Mouse (Mus musculus) common myeloid progenitor, adult 5-6 weeks (primary cell): ENCODE results near the gene 1110032A03Rik. TPM values are rescaled to one million over a fixed set of nuclear protein-coding genes. Genes with fewer than 3 reads are reported as not detected.

ENCODE experiments used
- ATAC-seq: replicated peaks from 2 replicates; pipeline ENCODE4 v1.8.0; 2016; ENCODE audit warnings: low read depth, mild to moderate bottlenecking, moderate TSS enrichment, inconsistent platforms; ENCODE audit not compliant: poor library complexity, severe bottlenecking
- total RNA-seq: library from RNA; stranded (forward); fragments of 200-1000, 187-1606 nt; gene quantifications from 2 replicates; pipeline ENCODE4 v1.2.3, GENCODE M21; 2017

Gene 1110032A03Rik
- total RNA-seq, 1 experiment from 2014 or later: 13.8 TPM

DNA sequence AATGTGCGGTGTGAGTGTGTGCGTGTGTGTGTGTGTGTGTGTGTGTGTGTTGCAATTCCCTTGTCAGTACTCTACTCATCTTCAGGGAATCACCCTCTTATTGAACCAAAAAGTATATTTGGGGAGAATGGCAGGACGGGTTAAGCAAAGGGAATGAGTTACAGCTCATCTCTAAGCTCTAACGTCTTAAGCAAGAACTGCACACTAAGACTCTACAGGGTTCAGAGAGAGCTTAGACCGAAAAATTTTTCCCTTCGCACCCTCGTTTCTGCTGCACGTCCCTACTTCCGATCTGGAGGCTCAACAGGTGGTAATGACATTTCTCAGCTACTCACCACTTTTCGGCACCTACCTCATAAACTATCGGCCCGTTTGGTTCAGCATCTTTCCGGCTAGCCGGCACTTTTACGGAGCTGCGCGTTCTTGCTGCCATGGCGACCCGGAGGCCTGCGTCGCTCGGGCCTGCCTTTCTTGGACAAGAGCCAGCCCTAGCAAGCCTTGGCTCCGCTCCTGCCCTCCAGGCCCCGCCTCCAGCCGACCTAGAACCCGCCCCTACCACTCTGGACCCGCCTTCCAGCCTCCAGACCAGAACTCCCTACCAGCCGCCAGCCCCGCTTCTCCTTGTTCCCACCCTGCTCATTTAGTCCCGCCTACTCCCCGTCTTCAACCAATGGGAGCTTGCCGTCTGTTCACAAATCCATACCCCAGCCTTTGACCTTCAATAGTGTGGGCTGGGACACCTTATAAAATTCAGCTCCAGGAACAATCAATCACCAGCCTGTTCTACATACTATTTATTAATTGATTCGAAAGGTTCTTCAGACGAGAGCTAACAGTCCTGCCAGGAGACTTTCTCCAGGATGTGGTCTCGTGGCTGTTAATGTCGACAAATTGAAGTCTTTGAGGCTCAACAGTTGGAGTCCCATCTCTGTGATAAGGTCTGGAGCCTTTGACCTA, 36.1 kb downstream of the 1110032A03Rik start, which contains the start of gene Dixdc1:
Gene Dixdc1 (minus strand): TSS at position 604 of the 957 bp plus-strand sequence.
- ATAC-seq: peak; percentile 98

- ATAC-seq: 0 out of 2 replicates have a peak, but pooled peaks have one; percentile 45
These were observed 40.3 kb downstream of the 1110032A03Rik start for GRCm38 (mm10) chr9:50734989-50735388.

DNA sequence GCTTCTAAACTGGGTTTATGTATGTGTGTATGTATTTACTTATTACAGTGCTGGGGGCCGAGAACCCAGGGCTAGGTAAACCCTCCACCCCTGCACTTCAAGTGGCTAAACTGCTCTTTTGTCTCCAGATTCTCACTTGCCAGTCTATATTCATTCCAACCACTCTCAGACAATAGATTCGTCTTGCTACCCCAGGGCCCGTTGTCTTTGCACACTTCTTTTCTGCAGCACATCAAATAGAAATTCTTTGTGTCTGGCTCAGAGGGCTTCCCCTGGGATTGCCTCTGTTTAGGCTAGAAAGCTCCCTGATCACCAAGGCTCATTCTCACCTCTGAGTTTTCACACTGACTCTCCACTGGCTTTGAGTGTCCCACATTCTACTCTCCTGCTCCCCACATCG, 42.8 kb downstream of the 1110032A03Rik start:
- no peak for ATAC-seq

DNA sequence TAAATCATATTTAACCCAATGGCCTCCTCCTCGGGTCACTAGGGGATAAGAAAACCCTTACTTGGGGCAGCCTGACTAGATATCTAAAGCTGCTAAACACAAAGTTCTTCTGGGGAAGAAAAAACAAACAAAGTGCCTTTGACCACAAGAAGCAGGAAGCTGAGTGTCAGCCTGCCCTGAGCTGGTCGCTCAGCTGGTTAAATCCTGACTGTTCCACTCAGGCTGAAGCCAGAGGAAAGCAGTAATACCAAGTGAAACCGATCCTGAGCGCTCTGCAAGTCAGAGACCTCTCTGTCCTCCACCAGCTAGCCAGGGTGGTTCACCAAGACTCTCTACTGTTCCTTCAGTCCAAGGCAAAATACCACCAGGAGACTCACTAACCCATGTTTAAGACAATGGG, 45.7 kb downstream of the 1110032A03Rik start:
- ATAC-seq: no peak; the same call in 1 of the 2 replicates

DNA sequence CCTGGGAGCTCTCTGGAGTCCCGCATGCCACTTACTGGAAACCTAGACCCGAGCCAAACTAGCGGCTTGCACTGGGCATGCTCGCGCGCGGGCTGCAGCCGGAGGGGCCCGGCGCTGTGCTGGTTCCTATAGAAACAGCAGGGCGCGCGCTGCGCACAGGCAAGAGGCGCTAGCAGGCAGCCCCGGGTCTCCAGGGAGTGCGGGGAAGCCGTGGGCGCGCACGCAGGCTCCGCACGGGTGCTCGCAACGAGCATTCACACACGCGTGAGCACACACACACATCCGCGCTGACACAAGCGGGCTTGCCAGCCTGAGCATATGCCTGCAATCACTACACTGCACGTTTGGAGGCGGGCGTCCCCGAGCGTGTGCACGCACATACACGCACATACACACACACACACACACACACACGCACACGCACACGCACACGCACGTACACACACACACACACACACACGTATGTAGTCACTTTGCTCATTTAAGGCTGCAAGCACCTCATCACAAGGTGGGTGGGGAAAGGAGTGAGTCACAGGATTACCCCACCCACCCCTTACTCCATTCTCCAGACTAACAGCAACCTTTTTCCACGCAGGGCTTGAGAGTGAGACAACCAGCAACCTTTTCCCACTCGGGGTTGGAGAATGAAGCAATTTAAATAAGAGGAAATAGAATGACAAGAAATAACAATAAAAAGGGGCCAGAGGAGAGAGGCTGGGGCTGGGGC, 47.2 kb downstream of the 1110032A03Rik start:
- ATAC-seq: peak; percentile 71

DNA sequence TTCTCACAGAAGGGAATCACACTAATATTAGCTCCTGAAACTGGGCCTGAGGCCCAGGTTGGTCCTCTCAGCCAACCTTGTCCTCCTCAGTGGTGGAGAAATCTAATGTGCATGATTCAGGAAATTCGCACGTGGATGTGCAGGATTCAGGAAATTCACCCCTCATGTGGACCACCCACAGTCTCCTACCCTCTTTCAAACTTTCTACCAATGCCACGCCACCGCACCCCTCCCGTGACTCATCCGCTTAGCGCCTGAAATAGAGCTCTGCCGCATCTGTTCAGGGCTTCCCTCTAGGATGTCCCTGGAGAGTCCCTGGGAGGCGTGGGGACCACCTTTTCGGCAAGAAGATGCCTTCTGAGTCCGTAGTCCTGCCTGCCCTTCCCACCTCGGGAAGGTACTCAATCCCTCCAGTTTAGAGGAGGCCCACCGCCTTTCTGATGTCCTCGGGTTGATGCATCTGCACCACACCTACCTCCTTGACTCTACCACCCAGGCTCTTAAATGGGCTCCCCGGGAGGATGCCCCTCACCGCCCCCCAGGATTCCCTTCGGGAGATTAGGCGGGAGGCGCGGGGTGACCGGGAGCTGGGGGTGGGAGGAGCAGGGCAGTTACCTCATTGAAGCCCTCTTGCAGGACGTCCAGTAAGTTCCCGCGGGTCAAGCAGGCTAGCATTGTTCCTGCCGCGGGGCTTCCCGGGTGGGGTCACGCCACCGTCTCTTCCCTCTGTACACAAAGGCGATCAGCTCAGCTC, 48.0 kb downstream of the 1110032A03Rik start:
- no peak for ATAC-seq

DNA sequence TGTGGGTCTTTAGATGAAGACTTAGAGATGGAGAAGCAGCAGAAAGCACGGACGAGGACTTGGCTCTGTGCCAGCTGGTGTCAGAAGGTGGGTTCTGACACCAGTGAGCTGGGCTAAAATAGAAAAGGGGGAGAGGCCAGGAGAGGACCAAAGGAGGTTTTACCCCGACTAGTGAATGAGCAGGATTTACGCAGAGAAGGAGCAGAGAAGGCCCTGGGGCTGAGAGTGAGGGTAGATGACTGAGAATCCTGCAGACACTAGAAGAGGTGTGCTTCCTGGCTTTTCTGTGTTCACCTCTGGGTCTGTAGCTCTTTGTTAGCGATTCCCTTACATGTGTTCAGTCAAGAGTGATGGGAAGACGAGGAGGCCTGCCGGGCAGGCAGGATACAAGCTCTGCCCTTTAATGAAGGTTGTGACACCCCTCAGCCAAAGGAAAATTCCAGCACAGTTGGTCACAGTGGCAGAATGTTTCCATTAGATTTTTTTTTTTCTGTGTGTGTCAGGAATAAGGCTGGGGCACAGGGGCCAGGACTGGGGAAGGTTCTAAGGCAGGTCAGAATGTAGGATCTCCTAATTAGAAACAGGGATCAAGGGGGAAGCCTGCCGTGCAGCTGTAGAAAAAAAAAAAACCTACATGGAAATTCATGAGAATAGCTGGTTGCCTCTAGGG, 49.3 kb downstream of the 1110032A03Rik start:
- no peak for ATAC-seq

DNA sequence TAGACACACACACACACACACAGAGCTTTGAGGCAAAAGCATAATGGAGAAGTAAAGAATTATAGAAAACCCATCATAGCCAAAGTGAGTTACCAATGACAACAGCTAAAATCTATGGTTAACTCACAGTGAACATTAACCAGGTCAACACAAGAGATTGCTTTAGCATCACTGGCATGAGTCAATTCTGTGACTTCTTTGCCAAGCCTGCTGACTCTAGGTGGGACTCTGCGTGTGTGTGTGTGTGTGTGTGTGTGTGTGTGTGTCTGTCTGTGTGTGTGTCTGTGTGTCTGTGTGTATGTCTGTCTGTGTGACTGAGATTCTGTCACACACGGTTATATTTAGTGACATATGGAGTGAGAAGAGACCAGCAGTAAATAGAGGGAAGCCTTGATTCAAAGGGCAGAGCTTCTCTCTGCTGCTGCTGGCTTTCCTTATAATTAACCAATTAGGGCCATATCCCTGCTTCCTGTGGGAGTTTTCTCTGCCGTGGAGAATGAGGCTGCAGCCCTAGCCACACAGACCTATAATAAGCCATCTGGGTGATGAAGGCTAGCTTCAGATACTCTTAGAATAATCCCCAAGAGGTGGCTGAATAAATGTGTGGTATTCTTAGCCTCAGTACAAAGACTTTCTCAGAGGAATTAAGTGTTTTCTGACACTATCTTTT, 50.5 kb downstream of the 1110032A03Rik start:
- no peak for ATAC-seq

- ATAC-seq: no peak
These were observed 51.2 kb downstream of the 1110032A03Rik start for GRCm38 (mm10) chr9:50724147-50724546.

- no peak for ATAC-seq
These were observed 51.9 kb downstream of the 1110032A03Rik start for GRCm38 (mm10) chr9:50723406-50723805.

GRCm38 (mm10) chr9:50722451-50722911, 52.8 kb downstream of the 1110032A03Rik start:
- no peak for ATAC-seq

DNA sequence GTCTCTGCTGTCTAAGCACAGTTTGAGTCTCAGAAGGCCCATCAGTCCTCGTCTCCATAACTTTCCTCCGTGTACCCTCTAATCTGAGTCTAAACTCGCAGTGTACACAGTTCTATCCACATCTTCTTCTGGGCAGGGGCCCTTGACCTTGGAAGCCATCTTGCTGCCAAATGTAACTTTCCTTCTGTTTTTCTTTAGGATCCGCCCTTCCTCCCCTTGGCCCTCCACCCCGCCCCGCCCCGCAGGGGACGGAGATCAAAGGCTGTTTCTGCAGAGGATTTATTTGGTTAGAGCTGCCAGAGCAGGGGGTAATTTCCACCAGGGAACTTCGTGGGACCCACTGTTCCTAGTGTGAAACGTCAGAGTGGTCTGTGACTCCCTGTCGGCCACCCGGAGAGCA, 54.3 kb downstream of the 1110032A03Rik start:
- no peak for ATAC-seq

DNA sequence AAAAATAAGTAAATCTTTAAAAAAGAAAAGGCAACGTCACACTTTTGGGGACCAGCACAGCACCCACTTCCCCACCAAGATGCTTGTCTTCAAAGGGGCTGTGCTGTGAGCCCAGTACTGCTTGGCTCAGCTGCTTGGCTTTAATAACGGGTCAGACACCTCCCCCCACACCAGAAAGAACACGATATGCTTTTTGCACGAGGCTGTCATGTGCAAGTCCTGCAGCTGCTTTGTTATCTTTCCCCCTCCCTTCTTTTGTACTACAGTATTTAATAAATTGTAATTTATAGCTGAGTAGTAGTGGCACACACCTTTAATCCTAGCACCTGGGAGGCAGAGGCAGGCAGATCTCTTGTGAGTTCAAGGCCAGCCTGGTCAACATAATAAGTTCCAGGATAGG, 56.4 kb downstream of the 1110032A03Rik start:
- no peak for ATAC-seq

- no peak for ATAC-seq
These were observed 61.1 kb downstream of the 1110032A03Rik start for GRCm38 (mm10) chr9:50714188-50714587.

Other genes starting within 250 kb of the 1110032A03Rik start
- 73.1 and 89.3 TPM in 2 replicates for gene Pts, start 246.8 kb downstream of the 1110032A03Rik start, total RNA-seq
- gene Il18, start 220.7 kb downstream of the 1110032A03Rik start, total RNA-seq: 4.4 and 7.5 TPM in 2 replicates
- not detected in 2 replicates for gene Bco2, start 220.3 kb downstream of the 1110032A03Rik start, total RNA-seq
- gene Tex12, start 214.2 kb downstream of the 1110032A03Rik start, total RNA-seq: not detected in 2 replicates
- 172 and 173 TPM in 2 replicates for gene Sdhd, start 171.7 kb downstream of the 1110032A03Rik start, total RNA-seq
- 147 and 199 TPM in 2 replicates for gene Timm8b, start 171.6 kb downstream of the 1110032A03Rik start, total RNA-seq
- gene Pih1d2, start 158.2 kb downstream of the 1110032A03Rik start, total RNA-seq: 0.24 and 4.4 TPM in 2 replicates
- gene Nkapd1, start 158.1 kb downstream of the 1110032A03Rik start, total RNA-seq: 57.9 and 59.6 TPM in 2 replicates
- 37.5 and 49.9 TPM in 2 replicates for gene Dlat, start 115.7 kb downstream of the 1110032A03Rik start, total RNA-seq
- not detected in 2 replicates for gene Dixdc1, start 36.0 kb downstream of the 1110032A03Rik start, total RNA-seq
- not detected in 2 replicates for gene 2310030G06Rik, start 29.0 kb downstream of the 1110032A03Rik start, total RNA-seq
- 0.41 TPM in 1 of 2 replicates, not detected in the other for gene Cryab, start 24.2 kb downstream of the 1110032A03Rik start, total RNA-seq
- gene Hspb2, start 23.2 kb downstream of the 1110032A03Rik start, total RNA-seq: not detected in 2 replicates
- 5.5 and 8.8 TPM in 2 replicates for gene Fdxacb1, start 7.3 kb downstream of the 1110032A03Rik start, total RNA-seq
- 21.2 and 23.3 TPM in 2 replicates for gene Alg9, start 501 bp downstream of the 1110032A03Rik start, total RNA-seq
- 66.6 and 66.9 TPM in 2 replicates for gene Ppp2r1b, start 69.8 kb upstream of the 1110032A03Rik start, total RNA-seq
- gene Sik2, start 233.6 kb upstream of the 1110032A03Rik start, total RNA-seq: 15.7 and 22.1 TPM in 2 replicates